Mouse (Mus musculus) liver, embryonic 14.5 days (tissue): ENCODE results near the gene Prcd. TPM values are rescaled to one million over a fixed set of nuclear protein-coding genes. Genes with fewer than 3 reads are reported as not detected.

Experiments
- ATAC-seq: fragments of 200-750 bp; cut with Nextera tagmentation; 2 replicates; pipeline ENCODE4 v1.8.0; 2017; ENCODE audit warnings: moderate number of reproducible peaks, mild to moderate bottlenecking, moderate library complexity; ENCODE audit not compliant: insufficient read depth
- DNase-seq, 3 experiments: peaks; one replicate each; pipeline ENCODE4 v3.0.0-alpha.2; 2012 to 2013; ENCODE audit warnings: low read depth in 3 of 3, low spot score in 3 of 3
- H3K27ac ChIP-seq: fragments of 300-500 bp; sonication (generic); 2 replicates; pipeline ENCODE4 v1.5.1; 2014; ENCODE audit warnings: moderate library complexity, mild to moderate bottlenecking, control low read depth, inconsistent platforms
- H3K27me3 ChIP-seq: fragments of 300-500 bp; sonication (generic); 2 replicates; pipeline ENCODE4 v1.6.1; 2014; ENCODE audit warnings: mild to moderate bottlenecking, low read length, moderate library complexity; ENCODE audit not compliant: control insufficient read depth, insufficient read depth
- H3K36me3 ChIP-seq: fragments of 300-500 bp; sonication (generic); replicated peaks from 2 replicates; pipeline ENCODE4 v1.6.1; 2014; ENCODE audit warnings: low read depth; ENCODE audit not compliant: control insufficient read depth, insufficient read depth
- H3K4me1 ChIP-seq, 2 experiments: fragments of 200-500 bp in 1 of 2; fragments of 300-500 bp in 1 of 2; sonication (generic) in 1 of 2; replicated peaks; 2 replicates each; pipeline ENCODE4 v1.6.1; 2012 to 2014; ENCODE audit warnings: antibody characterized with exemption in 1 of 2, inconsistent platforms in 1 of 2, low read length in 1 of 2; ENCODE audit not compliant: control insufficient read depth in 2 of 2, insufficient read depth in 2 of 2
- H3K4me2 ChIP-seq: fragments of 300-500 bp; sonication (generic); 2 replicates; pipeline ENCODE4 v1.6.1; 2014; ENCODE audit warnings: low read depth, mild to moderate bottlenecking, control low read depth, moderate library complexity
- H3K4me3 ChIP-seq, 2 experiments: fragments of 200-500 bp in 1 of 2; fragments of 300-500 bp in 1 of 2; sonication (generic) in 1 of 2; 2 replicates each; pipeline ENCODE4 v1.5.1; 2012 to 2014; ENCODE audit warnings: low read depth in 2 of 2, low read length in 2 of 2, mild to moderate bottlenecking in 2 of 2, control low read depth in 1 of 2, inconsistent platforms in 1 of 2, moderate library complexity in 1 of 2; ENCODE audit not compliant: insufficient read depth in 1 of 2
- H3K9ac ChIP-seq: fragments of 300-500 bp; sonication (generic); replicated peaks from 2 replicates; pipeline ENCODE4 v1.6.1; 2014; ENCODE audit warnings: mild to moderate bottlenecking, control low read depth, moderate library complexity
- H3K9me3 ChIP-seq: fragments of 300-500 bp; sonication (generic); 2 replicates; pipeline ENCODE4 v1.6.1; 2016; ENCODE audit warnings: low read length, mixed read lengths; ENCODE audit not compliant: control insufficient read depth
- CTCF ChIP-seq: IDR thresholded peaks from 2 replicates; pipeline ENCODE4 v1.5.1; 2016; ENCODE audit warnings: antibody characterized with exemption, low read depth, control low read depth
- EP300 ChIP-seq: IDR thresholded peaks from 2 replicates; pipeline ENCODE4 v1.6.1; 2016; ENCODE audit warnings: antibody characterized with exemption, low read depth
- WGBS: fragments of 180-500 bp; shearing (Covaris S2); extraction: QIAGEN DNeasy Blood & Tissue Kit; methylation state at CpG from one replicate; pipeline ENCODE4 v1.1.7; 2014; ENCODE audit not compliant: insufficient replicate concordance; 5-methylcytosine and 5-hydroxymethylcytosine counted together
- polyA plus RNA-seq, 2 experiments: library from polyadenylated mRNA; depleted of rRNA in 1 of 2; stranded (reverse) in 1 of 2; unstranded in 1 of 2; fragments of >200 nt; fragmentation: Nextera tagmentation in 1 of 2; extraction: Ambion mirVana in 1 of 2; gene quantifications; 2 replicates each; pipeline versions ENCODE4 v1.2.1 to v1.2.3; 2012 to 2014

Gene Prcd
- polyA plus RNA-seq, 2 experiments, result 0.11 to 0.19 TPM

DNA sequence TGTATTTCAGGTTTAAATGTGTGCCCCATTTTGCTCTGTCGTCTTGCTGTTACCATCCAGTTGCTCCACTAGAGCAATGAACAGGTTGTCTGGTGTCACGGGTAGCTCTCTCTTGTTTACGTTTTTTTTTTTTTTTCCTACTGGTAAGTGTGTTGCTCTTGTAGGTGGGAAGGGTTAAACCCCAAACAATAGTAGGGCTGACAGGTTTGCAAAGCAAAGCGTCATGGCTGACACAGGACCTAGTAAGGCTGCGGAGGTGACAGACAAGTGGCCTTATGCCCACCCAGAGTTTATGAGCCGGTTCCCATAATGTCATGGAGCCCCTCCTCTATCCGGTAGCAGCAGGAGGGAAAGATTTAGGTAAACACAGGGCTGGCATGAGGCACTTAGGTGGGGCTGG is 53.0 kb downstream of the Prcd start:
- no peaks in the 10 kb centered on the region for H3K27me3 ChIP-seq
- no peaks in the 10 kb centered on the region for H3K9me3 ChIP-seq
- no peak overlapping the region for H3K4me3 ChIP-seq
- no peak overlapping the region for H3K9ac ChIP-seq
- ATAC-seq, result no peak
- no peak for DNase-seq
- no peak overlapping the region for H3K27ac ChIP-seq
- WGBS, result 51% methylated on average over 7 of the region's 7 CpGs
- H3K4me2 ChIP-seq, result no peak overlapping the region
- H3K4me1 ChIP-seq, result no peaks in the 10 kb centered on the region
- H3K36me3 ChIP-seq, result no peaks in the 10 kb centered on the region
- TF ChIP-seq EP300, result no peak
- no peak for TF ChIP-seq CTCF

DNA sequence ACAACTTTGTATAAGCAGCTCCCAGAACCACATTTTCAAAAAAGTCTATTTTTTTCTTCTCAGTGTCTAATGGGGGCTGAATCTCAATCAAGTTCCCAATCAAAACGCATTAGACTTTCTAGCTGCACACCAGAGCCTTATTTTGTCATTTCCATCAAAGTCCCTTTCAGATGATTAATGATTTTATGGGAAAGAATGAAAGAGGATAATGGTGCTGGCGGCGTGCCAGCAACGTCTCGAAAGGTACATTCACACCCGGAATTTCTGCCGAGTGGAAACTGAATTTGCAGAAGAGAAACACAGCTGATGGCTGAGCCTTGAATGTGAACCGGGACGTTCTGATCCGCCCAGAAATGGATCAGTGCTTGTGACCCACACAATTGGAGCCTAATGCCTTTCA is 56.8 kb downstream of the Prcd start:
- no peaks in the 10 kb centered on the region for H3K27me3 ChIP-seq
- ATAC-seq, result no peak
- H3K4me2 ChIP-seq, result no peak overlapping the region
- H3K4me1 ChIP-seq, result no peaks in the 10 kb centered on the region
- no peak overlapping the region for H3K9ac ChIP-seq
- H3K4me3 ChIP-seq, result no peak overlapping the region
- WGBS, result 76% methylated on average over 10 of the region's 10 CpGs
- H3K9me3 ChIP-seq, result no peaks in the 10 kb centered on the region
- H3K36me3 ChIP-seq, result no peaks in the 10 kb centered on the region
- no peak for TF ChIP-seq CTCF
- no peak overlapping the region for H3K27ac ChIP-seq
- DNase-seq, result no peak

DNA sequence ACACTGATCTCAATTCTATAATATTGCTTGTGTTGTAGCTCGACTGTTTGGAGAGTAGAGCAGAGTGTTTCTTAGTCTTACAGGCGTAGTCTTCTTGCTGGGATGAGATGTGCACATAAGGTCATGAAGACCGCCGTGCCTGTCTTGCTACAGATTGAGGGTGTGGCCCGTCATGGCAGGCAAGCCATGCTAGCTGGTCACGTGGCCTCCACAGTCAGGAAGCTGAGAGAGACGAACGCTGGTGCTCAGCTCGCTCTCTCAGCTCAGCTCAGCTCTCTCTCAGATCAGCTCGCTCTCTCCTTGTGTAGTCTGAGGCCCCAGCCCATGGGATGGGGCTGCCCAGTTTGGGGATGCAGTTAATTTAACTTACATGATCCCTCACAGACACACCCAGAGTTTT is 57.5 kb downstream of the Prcd start:
- DNase-seq (no peak), ATAC-seq (no peak)
- TF ChIP-seq EP300 (no peak), CTCF (no peak)
- no peak overlapping the region for H3K27ac ChIP-seq
- no peaks in the 10 kb centered on the region for H3K27me3 ChIP-seq
- no peak overlapping the region for H3K9ac ChIP-seq
- 62% methylated on average over 10 of the region's 10 CpGs for WGBS
- H3K4me2 ChIP-seq, result no peak overlapping the region
- no peaks in the 10 kb centered on the region for H3K9me3 ChIP-seq
- H3K36me3 ChIP-seq, result no peaks in the 10 kb centered on the region
- no peak overlapping the region for H3K4me3 ChIP-seq
- H3K4me1 ChIP-seq, result no peaks in the 10 kb centered on the region

GRCm38 (mm10) chr11:116714052-116714451 is 60.7 kb downstream of the Prcd start:
- Histone ChIP-seq H3K4me1 (no peaks in the 10 kb centered on the region), H3K27me3 (no peaks in the 10 kb centered on the region), H3K9me3 (no peaks in the 10 kb centered on the region), H3K9ac (no peak overlapping the region), H3K27ac (no peak overlapping the region), H3K4me3 (no peak overlapping the region), H3K36me3 (no peaks in the 10 kb centered on the region), H3K4me2 (no peak overlapping the region)
- TF ChIP-seq EP300 (no peak), CTCF (no peak)
- ATAC-seq, result no peak
- DNase-seq, result no peak
- 75% methylated on average over 12 of the region's 12 CpGs for WGBS

Other genes with a start within 250 kb of the Prcd start
- 0.57 and 0.75 TPM in 2 replicates for gene Rnf157, start 240.5 kb upstream of the Prcd start, polyA plus RNA-seq (2012; rRNA removed)
- 0.66 and 1.2 TPM in 2 replicates for gene Rnf157, start 240.5 kb upstream of the Prcd start, polyA plus RNA-seq (2014; fragmentation: Nextera tagmentation; extraction: Ambion mirVana)
- 58.9 and 70.9 TPM in 2 replicates for gene Ubald2, start 219.4 kb upstream of the Prcd start, polyA plus RNA-seq (2012; rRNA removed)
- 50.3 and 55.4 TPM in 2 replicates for gene Ubald2, start 219.4 kb upstream of the Prcd start, polyA plus RNA-seq (2014; fragmentation: Nextera tagmentation; extraction: Ambion mirVana)
- gene Qrich2, start 187.3 kb upstream of the Prcd start, polyA plus RNA-seq (2012; rRNA removed), result 0.01 and 0.02 TPM in 2 replicates
- gene Qrich2, start 187.3 kb upstream of the Prcd start, polyA plus RNA-seq (2014; fragmentation: Nextera tagmentation; extraction: Ambion mirVana), result 0.08 TPM in 1 of 2 replicates, not detected in the other
- gene Prpsap1, start 159.3 kb upstream of the Prcd start, polyA plus RNA-seq (2012; rRNA removed), result 19.2 and 22.2 TPM in 2 replicates
- 38.4 and 40.4 TPM in 2 replicates for gene Prpsap1, start 159.3 kb upstream of the Prcd start, polyA plus RNA-seq (2014; fragmentation: Nextera tagmentation; extraction: Ambion mirVana)
- 23.0 and 24.1 TPM in 2 replicates for gene Sphk1, start 122.6 kb upstream of the Prcd start, polyA plus RNA-seq (2012; rRNA removed)
- gene Sphk1, start 122.6 kb upstream of the Prcd start, polyA plus RNA-seq (2014; fragmentation: Nextera tagmentation; extraction: Ambion mirVana), result 26.8 and 32.2 TPM in 2 replicates
- gene Ube2o, start 72.1 kb upstream of the Prcd start, polyA plus RNA-seq (2012; rRNA removed), result 33.8 and 34.0 TPM in 2 replicates
- 25.9 and 32.3 TPM in 2 replicates for gene Ube2o, start 72.1 kb upstream of the Prcd start, polyA plus RNA-seq (2014; fragmentation: Nextera tagmentation; extraction: Ambion mirVana)
- gene Aanat, start 67.1 kb upstream of the Prcd start, polyA plus RNA-seq (2012; rRNA removed), result not detected in 2 replicates
- gene Aanat, start 67.1 kb upstream of the Prcd start, polyA plus RNA-seq (2014; fragmentation: Nextera tagmentation; extraction: Ambion mirVana), result not detected in 2 replicates
- 8.3 and 11.1 TPM in 2 replicates for gene Rhbdf2, start 26.5 kb upstream of the Prcd start, polyA plus RNA-seq (2012; rRNA removed)
- 3.8 and 5.2 TPM in 2 replicates for gene Rhbdf2, start 26.5 kb upstream of the Prcd start, polyA plus RNA-seq (2014; fragmentation: Nextera tagmentation; extraction: Ambion mirVana)
- 0.41 and 0.64 TPM in 2 replicates for gene Cygb, start 779 bp downstream of the Prcd start, polyA plus RNA-seq (2012; rRNA removed)
- 0.44 and 0.81 TPM in 2 replicates for gene Cygb, start 779 bp downstream of the Prcd start, polyA plus RNA-seq (2014; fragmentation: Nextera tagmentation; extraction: Ambion mirVana)
- not detected in 2 replicates for gene St6galnac1, start 122.0 kb downstream of the Prcd start, polyA plus RNA-seq (2012; rRNA removed)
- gene St6galnac1, start 122.0 kb downstream of the Prcd start, polyA plus RNA-seq (2014; fragmentation: Nextera tagmentation; extraction: Ambion mirVana), result not detected in 2 replicates
- gene Mxra7, start 174.5 kb downstream of the Prcd start, polyA plus RNA-seq (2012; rRNA removed), result 0.71 and 1.3 TPM in 2 replicates
- 1.1 TPM in 2 replicates for gene Mxra7, start 174.5 kb downstream of the Prcd start, polyA plus RNA-seq (2014; fragmentation: Nextera tagmentation; extraction: Ambion mirVana)
- 12.9 and 17.5 TPM in 2 replicates for gene Mettl23, start 189.7 kb downstream of the Prcd start, polyA plus RNA-seq (2012; rRNA removed)
- 37.1 and 41.0 TPM in 2 replicates for gene Mettl23, start 189.7 kb downstream of the Prcd start, polyA plus RNA-seq (2014; fragmentation: Nextera tagmentation; extraction: Ambion mirVana)
- 10.7 and 14.8 TPM in 2 replicates for gene Jmjd6, start 189.9 kb downstream of the Prcd start, polyA plus RNA-seq (2012; rRNA removed)
- gene Jmjd6, start 189.9 kb downstream of the Prcd start, polyA plus RNA-seq (2014; fragmentation: Nextera tagmentation; extraction: Ambion mirVana), result 22.4 and 24.7 TPM in 2 replicates
- 5.3 and 5.6 TPM in 2 replicates for gene Mfsd11, start 198.9 kb downstream of the Prcd start, polyA plus RNA-seq (2012; rRNA removed)
- 7.4 and 10.2 TPM in 2 replicates for gene Mfsd11, start 198.9 kb downstream of the Prcd start, polyA plus RNA-seq (2014; fragmentation: Nextera tagmentation; extraction: Ambion mirVana)
- gene Srsf2, start 199.6 kb downstream of the Prcd start, polyA plus RNA-seq (2012; rRNA removed), result 231 and 334 TPM in 2 replicates
- 426 and 459 TPM in 2 replicates for gene Srsf2, start 199.6 kb downstream of the Prcd start, polyA plus RNA-seq (2014; fragmentation: Nextera tagmentation; extraction: Ambion mirVana)